Mouse (Mus musculus) heart, embryonic 14.5 days (tissue): Measurements from ENCODE around the gene S1pr2. TPM values are rescaled to one million over a fixed set of nuclear protein-coding genes. Genes with fewer than 3 reads are reported as not detected.

Source experiments
- ATAC-seq: fragments of 200-750 bp; cut with Nextera tagmentation; 2 replicates; pipeline ENCODE4 v1.8.0; 2017; ENCODE audit warnings: low read depth, moderate TSS enrichment; ENCODE audit not compliant: insufficient number of reproducible peaks, insufficient read depth, low FRiP score
- H3K27ac ChIP-seq, 2 experiments: fragments of 200-500 bp in 1 of 2; fragments of 300-500 bp in 1 of 2; sonication (generic) in 1 of 2; replicated peaks in 1 of 2; 2 replicates each; pipeline ENCODE4 v1.5.1; 2012 to 2014; ENCODE audit warnings: low read depth in 2 of 2, low read length in 2 of 2, control low read depth in 1 of 2, mild to moderate bottlenecking in 1 of 2, mixed read lengths in 1 of 2; ENCODE audit not compliant: control insufficient read depth in 1 of 2, insufficient read depth in 1 of 2
- H3K27me3 ChIP-seq: fragments of 300-500 bp; sonication (generic); 2 replicates; pipeline ENCODE4 v1.6.1; 2014; ENCODE audit warnings: mild to moderate bottlenecking, low read length, control low read depth; ENCODE audit not compliant: control insufficient read depth, insufficient read depth
- H3K36me3 ChIP-seq: fragments of 300-500 bp; sonication (generic); 2 replicates; pipeline ENCODE4 v1.6.1; 2014; ENCODE audit warnings: mild to moderate bottlenecking, control low read depth, low read length, mixed read lengths; ENCODE audit not compliant: control insufficient read depth, insufficient read depth
- H3K4me1 ChIP-seq, 2 experiments: fragments of 200-500 bp in 1 of 2; fragments of 300-500 bp in 1 of 2; sonication (generic) in 1 of 2; 2 replicates each; pipeline ENCODE4 v1.6.1; 2012 to 2014; ENCODE audit warnings: low read length in 2 of 2, control low read depth in 1 of 2, mixed read lengths in 1 of 2; ENCODE audit not compliant: control insufficient read depth in 2 of 2, insufficient read depth in 2 of 2
- H3K4me2 ChIP-seq: fragments of 300-500 bp; sonication (generic); 2 replicates; pipeline ENCODE4 v1.6.1; 2014; ENCODE audit warnings: mild to moderate bottlenecking, low read length
- H3K4me3 ChIP-seq, 2 experiments: fragments of 200-500 bp in 1 of 2; fragments of 300-500 bp in 1 of 2; sonication (generic) in 1 of 2; 2 replicates each; pipeline ENCODE4 v1.5.1; 2012 to 2014; ENCODE audit warnings: low read length in 2 of 2, mild to moderate bottlenecking in 2 of 2, control low read depth in 1 of 2, low read depth in 1 of 2, moderate library complexity in 1 of 2; ENCODE audit not compliant: control insufficient read depth in 1 of 2, insufficient read depth in 1 of 2
- H3K9ac ChIP-seq: fragments of 300-500 bp; sonication (generic); 2 replicates; pipeline ENCODE4 v1.6.1; 2014; ENCODE audit warnings: mild to moderate bottlenecking, low read length
- H3K9me3 ChIP-seq: fragments of 300-500 bp; sonication (generic); 2 replicates; pipeline ENCODE4 v1.6.1; 2016; ENCODE audit warnings: low read length, control low read depth; ENCODE audit not compliant: control insufficient read depth
- WGBS: fragments of 180-500 bp; shearing (Covaris S2); extraction: QIAGEN DNeasy Blood & Tissue Kit; methylation state at CpG from one replicate; pipeline ENCODE4 v1.1.7; 2014; 5-methylcytosine and 5-hydroxymethylcytosine counted together
- polyA plus RNA-seq: library from polyadenylated mRNA; unstranded; fragments of >200 nt; fragmentation: Nextera tagmentation; extraction: Ambion mirVana; gene quantifications from 2 replicates; pipeline ENCODE4 v1.2.1, GENCODE M21; 2014

The S1pr2 gene
- polyA plus RNA-seq, 1 experiment from 2014 or later = 21.5 TPM

GRCm38 (mm10) chr9:20965606-20966005 is 11.0 kb downstream of the S1pr2 start:
- peaks cover 43% of the 10 kb centered on the region for H3K36me3 ChIP-seq

GRCm38 (mm10) chr9:20961557-20961956 is 15.0 kb downstream of the S1pr2 start:
- H3K4me3 ChIP-seq = no peak overlapping the region
- no peak for ATAC-seq
- no peaks in the 10 kb centered on the region for H3K4me1 ChIP-seq
- no peak overlapping the region for H3K27ac ChIP-seq
- 61% methylated on average over 9 of the region's 9 CpGs for WGBS
- H3K36me3 ChIP-seq = peaks cover 16% of the 10 kb centered on the region
- H3K9ac ChIP-seq = no peak overlapping the region
- H3K27me3 ChIP-seq = no peaks in the 10 kb centered on the region
- no peak overlapping the region for H3K4me2 ChIP-seq
- H3K9me3 ChIP-seq = no peaks in the 10 kb centered on the region

More at GRCm38 (mm10) chr9:20965606-20966005, 11.0 kb downstream of the S1pr2 start:
- ATAC-seq = no peak
- 83% methylated on average over 4 of the region's 4 CpGs for WGBS
- H3K4me2 ChIP-seq = no peak overlapping the region
- H3K4me1 ChIP-seq = no peaks in the 10 kb centered on the region
- no peaks in the 10 kb centered on the region for H3K27me3 ChIP-seq
- no peak overlapping the region for H3K9ac ChIP-seq
- no peak overlapping the region for H3K27ac ChIP-seq
- no peaks in the 10 kb centered on the region for H3K9me3 ChIP-seq
- H3K4me3 ChIP-seq = no peak overlapping the region

- Histone ChIP-seq H3K36me3 (no peaks in the 10 kb centered on the region), H3K4me2 (no peak within 1 kb of the TSS), H3K27ac (no peak within 1 kb of the TSS), H3K27me3 (no peaks in the 10 kb centered on the region), H3K4me1 (no peaks in the 10 kb centered on the region), H3K4me3 (no peak within 1 kb of the TSS), H3K9me3 (no peaks in the 10 kb centered on the region), H3K9ac (no peak within 1 kb of the TSS)
- no peak for ATAC-seq
- 79% methylated on average over 2 of the region's 2 CpGs for WGBS
Observed at GRCm38 (mm10) chr9:20959430-20959938, 17.1 kb downstream of the S1pr2 start, which contains the start of gene Dnmt1. TSS of gene Dnmt1 (minus strand) at chr9:20959888.

GRCm38 (mm10) chr9:20956989-20957388 is 19.6 kb downstream of the S1pr2 start:
- H3K4me3 ChIP-seq = no peak overlapping the region
- H3K9me3 ChIP-seq = no peaks in the 10 kb centered on the region
- H3K27me3 ChIP-seq = no peaks in the 10 kb centered on the region
- WGBS = 53% methylated on average over 3 of the region's 3 CpGs
- H3K36me3 ChIP-seq = no peaks in the 10 kb centered on the region
- H3K9ac ChIP-seq = no peak overlapping the region
- ATAC-seq = no peak
- peaks cover 0 to 6% of the 10 kb centered on the region in 2 experiments; a peak in 1 of 4 replicates for H3K4me1 ChIP-seq
- no peak overlapping the region for H3K27ac ChIP-seq
- no peak overlapping the region for H3K4me2 ChIP-seq

- H3K27ac ChIP-seq = peak overlapping the region; percentile 82 to 88
- H3K9ac ChIP-seq = peak overlapping the region; percentile 88
- peak overlapping the region; percentile 93 for H3K4me2 ChIP-seq
- H3K9me3 ChIP-seq = no peaks in the 10 kb centered on the region
- ATAC-seq = peak; percentile 96
- H3K4me1 ChIP-seq = peaks cover 4 to 13% of the 10 kb centered on the region in 2 experiments; a peak in 3 of 4 replicates
- peak overlapping the region; percentile 82 to 88 for H3K4me3 ChIP-seq
- no peaks in the 10 kb centered on the region for H3K36me3 ChIP-seq
- no peaks in the 10 kb centered on the region for H3K27me3 ChIP-seq
- WGBS = under 1% methylated on average over 51 of the region's 51 CpGs
Observed at GRCm38 (mm10) chr9:20952520-20953227, 23.9 kb downstream of the S1pr2 start.

- ATAC-seq = peak; percentile 66
- Histone ChIP-seq H3K9me3 (no peaks in the 10 kb centered on the region), H3K27me3 (no peaks in the 10 kb centered on the region), H3K27ac (peak overlapping the region; percentile 82 to 88), H3K4me1 (peaks cover 4 to 13% of the 10 kb centered on the region in 2 experiments; a peak in 3 of 4 replicates), H3K36me3 (no peaks in the 10 kb centered on the region), H3K9ac (peak overlapping the region; percentile 88), H3K4me3 (peak overlapping the region; percentile 82 to 88), H3K4me2 (peak overlapping the region; percentile 93)
- under 1% methylated on average over 16 of the region's 17 CpGs for WGBS
Observed at GRCm38 (mm10) chr9:20951966-20952519, 24.5 kb downstream of the S1pr2 start.

- Histone ChIP-seq H3K36me3 (no peaks in the 10 kb centered on the region), H3K4me1 (peaks cover 4 to 13% of the 10 kb centered on the region in 2 experiments; a peak in 3 of 4 replicates), H3K9me3 (no peaks in the 10 kb centered on the region), H3K4me3 (peak overlapping the region; percentile 82 to 88), H3K27me3 (no peaks in the 10 kb centered on the region), H3K4me2 (peak overlapping the region; percentile 93), H3K27ac (peak overlapping the region; percentile 82 to 88; a peak in 3 of 4 replicates), H3K9ac (peak overlapping the region; percentile 88)
- 9% methylated on average over 14 of the region's 14 CpGs for WGBS
- ATAC-seq = peak; percentile 20; the same call in 1 of the 2 replicates
Observed at GRCm38 (mm10) chr9:20951441-20951840, 25.1 kb downstream of the S1pr2 start.
